Mouse (Mus musculus) intestine, embryonic 14.5 days (tissue): ENCODE data around the gene Jmjd4. TPM values are rescaled to one million over a fixed set of nuclear protein-coding genes. Genes with fewer than 3 reads are reported as not detected.

Source experiments
- ATAC-seq: fragments of 200-750 bp; cut with Nextera tagmentation; replicated peaks from 2 replicates; pipeline ENCODE4 v1.8.0; 2017; ENCODE audit warnings: low read depth, moderate number of reproducible peaks, moderate TSS enrichment, moderate library complexity; ENCODE audit not compliant: low FRiP score, low TSS enrichment
- DNase-seq: peaks from one replicate; pipeline ENCODE4 v3.0.0-alpha.2; 2018; ENCODE audit warnings: low spot score
- H3K27ac ChIP-seq: fragments of 300-500 bp; sonication (generic); 2 replicates; pipeline ENCODE4 v1.5.1; 2014; ENCODE audit warnings: low read depth, mild to moderate bottlenecking, control low read depth
- H3K27me3 ChIP-seq: fragments of 300-500 bp; sonication (generic); replicated peaks from 2 replicates; pipeline ENCODE4 v1.6.1; 2014; ENCODE audit warnings: low read length, control low read depth; ENCODE audit not compliant: control insufficient read depth, insufficient read depth
- H3K36me3 ChIP-seq: fragments of 300-500 bp; sonication (generic); 2 replicates; pipeline ENCODE4 v1.6.1; 2014; ENCODE audit warnings: low read length, control low read depth; ENCODE audit not compliant: control insufficient read depth, insufficient read depth
- H3K4me1 ChIP-seq: fragments of 300-500 bp; sonication (generic); replicated peaks from 2 replicates; pipeline ENCODE4 v1.6.1; 2014; ENCODE audit warnings: low read length, control low read depth, mixed read lengths; ENCODE audit not compliant: control insufficient read depth, insufficient read depth
- H3K4me2 ChIP-seq: fragments of 300-500 bp; sonication (generic); 2 replicates; pipeline ENCODE4 v1.6.1; 2014; ENCODE audit warnings: low read length
- H3K4me3 ChIP-seq: fragments of 300-500 bp; sonication (generic); 2 replicates; pipeline ENCODE4 v1.5.1; 2014; ENCODE audit warnings: low read depth, low read length, control low read depth, mixed read lengths
- H3K9ac ChIP-seq: fragments of 300-500 bp; sonication (generic); 2 replicates; pipeline ENCODE4 v1.6.1; 2014; ENCODE audit warnings: mild to moderate bottlenecking, low read length
- H3K9me3 ChIP-seq: fragments of 300-500 bp; sonication (generic); 2 replicates; pipeline ENCODE4 v1.6.1; 2016; ENCODE audit warnings: low read length, control low read depth; ENCODE audit not compliant: control insufficient read depth
- WGBS: fragments of 180-500 bp; shearing (Covaris S2); extraction: QIAGEN DNeasy Blood & Tissue Kit; methylation state at CpG from one replicate; pipeline ENCODE4 v1.1.7; 2014; 5-methylcytosine and 5-hydroxymethylcytosine counted together
- polyA plus RNA-seq: library from polyadenylated mRNA; unstranded; fragments of >200 nt; fragmentation: Nextera tagmentation; extraction: Ambion mirVana; gene quantifications from 2 replicates; pipeline ENCODE4 v1.2.1, GENCODE M21; 2014

Gene Jmjd4
- polyA plus RNA-seq, 1 experiment from 2014 or later: 11.1 TPM

DNA sequence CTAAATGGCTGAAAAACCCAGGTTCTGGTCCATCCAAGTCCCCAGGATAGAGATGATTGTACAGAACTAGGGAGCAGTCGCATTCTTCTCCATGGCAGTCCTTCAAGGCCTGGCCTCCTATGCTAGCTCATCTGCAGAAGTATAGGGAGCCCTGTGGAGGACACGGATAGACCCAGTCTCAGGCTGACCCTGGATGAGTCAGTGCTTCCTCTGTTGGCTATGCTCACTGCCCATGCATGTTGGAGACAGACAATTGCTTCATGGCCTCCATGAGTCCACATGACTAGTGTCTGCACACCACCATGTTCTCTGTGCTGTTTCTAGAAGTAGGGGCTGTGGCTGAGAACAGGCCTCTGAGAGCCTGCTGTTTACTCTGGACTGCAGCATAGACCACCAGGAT, 6.5 kb downstream of the Jmjd4 start:
- Histone ChIP-seq H3K4me2 (no peak overlapping the region), H3K36me3 (peaks cover 67% of the 10 kb centered on the region), H3K4me3 (no peak overlapping the region), H3K27ac (no peak overlapping the region), H3K9ac (no peak overlapping the region), H3K4me1 (peaks cover 10% of the 10 kb centered on the region; the same call in 1 of the 2 replicates), H3K27me3 (no peaks in the 10 kb centered on the region), H3K9me3 (no peaks in the 10 kb centered on the region)
- 92% methylated on average over 2 of the region's 2 CpGs for WGBS
- DNase-seq (no peak), ATAC-seq (no peak)

DNA sequence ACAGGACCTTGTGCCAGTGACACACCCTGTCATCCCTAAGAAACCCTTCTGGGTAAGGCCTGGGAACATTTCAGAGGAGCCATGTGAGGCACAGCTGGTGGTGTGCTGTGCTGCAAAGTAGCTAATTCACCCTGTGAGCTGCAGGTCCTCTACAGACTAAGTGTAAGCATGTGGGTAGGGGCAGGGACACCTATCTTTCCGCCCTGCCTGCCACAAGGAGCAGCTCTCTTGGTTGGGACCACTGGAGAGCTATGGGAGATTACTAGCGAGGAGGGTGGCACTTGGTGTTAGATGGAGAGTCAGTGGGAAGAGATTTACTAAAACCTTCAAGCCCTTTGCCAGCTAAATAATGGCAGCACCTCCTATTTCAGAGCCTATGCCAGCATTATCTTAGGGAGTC, 7.0 kb downstream of the Jmjd4 start:
- 95% methylated on average over 2 of the region's 2 CpGs for WGBS
- DNase-seq: no peak

DNA sequence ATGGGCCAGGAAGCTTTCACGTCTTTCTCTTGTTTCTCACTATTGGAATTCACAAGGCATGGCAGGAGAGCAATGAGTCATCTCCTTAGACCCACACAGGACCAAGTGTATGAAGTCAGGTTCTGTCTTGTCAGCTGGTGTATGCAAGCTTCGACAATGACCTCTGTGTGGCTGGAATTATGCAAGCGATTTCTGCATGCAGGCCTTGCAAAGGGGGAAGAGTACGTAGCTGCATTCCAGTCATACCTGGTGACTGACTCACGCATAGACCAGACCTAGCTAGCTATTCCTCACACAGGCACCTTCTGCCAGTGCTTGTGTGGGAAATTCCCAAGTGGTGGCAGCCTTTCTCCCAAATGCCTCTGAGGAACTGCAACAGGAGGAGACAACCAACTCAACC, 9.1 kb downstream of the Jmjd4 start:
- DNase-seq: peak; percentile 66
- no peak overlapping the region for H3K4me2 ChIP-seq

More for the DNA sequence above, 7.0 kb downstream of the Jmjd4 start:
- Histone ChIP-seq H3K27ac (no peak overlapping the region), H3K36me3 (peaks cover 63% of the 10 kb centered on the region), H3K4me1 (peaks cover 10% of the 10 kb centered on the region; the same call in 1 of the 2 replicates), H3K4me3 (no peak overlapping the region), H3K27me3 (no peaks in the 10 kb centered on the region), H3K9me3 (no peaks in the 10 kb centered on the region), H3K4me2 (no peak overlapping the region), H3K9ac (no peak overlapping the region)
- no peak for ATAC-seq

GRCm38 (mm10) chr11:59460459-59460858, 10.6 kb downstream of the Jmjd4 start:
- peaks cover 59% of the 10 kb centered on the region for H3K36me3 ChIP-seq
- H3K9ac ChIP-seq: no peak overlapping the region
- H3K27ac ChIP-seq: no peak overlapping the region
- H3K9me3 ChIP-seq: peaks cover 17% of the 10 kb centered on the region
- no peaks in the 10 kb centered on the region for H3K27me3 ChIP-seq
- no peak overlapping the region for H3K4me2 ChIP-seq
- 95% methylated on average over 2 of the region's 2 CpGs for WGBS
- peaks cover 10% of the 10 kb centered on the region; the same call in 1 of the 2 replicates for H3K4me1 ChIP-seq
- H3K4me3 ChIP-seq: no peak overlapping the region
- DNase-seq (no peak), ATAC-seq (no peak)

More for the DNA sequence above, 9.1 kb downstream of the Jmjd4 start:
- H3K4me3 ChIP-seq: no peak overlapping the region
- H3K27me3 ChIP-seq: no peaks in the 10 kb centered on the region
- H3K4me1 ChIP-seq: peaks cover 10% of the 10 kb centered on the region; the same call in 1 of the 2 replicates
- H3K9ac ChIP-seq: no peak overlapping the region
- ATAC-seq: peak; percentile 62
- peaks cover 8% of the 10 kb centered on the region for H3K9me3 ChIP-seq
- WGBS: 13% methylated on average over 5 of the region's 5 CpGs
- H3K36me3 ChIP-seq: peaks cover 66% of the 10 kb centered on the region
- H3K27ac ChIP-seq: no peak overlapping the region

DNA sequence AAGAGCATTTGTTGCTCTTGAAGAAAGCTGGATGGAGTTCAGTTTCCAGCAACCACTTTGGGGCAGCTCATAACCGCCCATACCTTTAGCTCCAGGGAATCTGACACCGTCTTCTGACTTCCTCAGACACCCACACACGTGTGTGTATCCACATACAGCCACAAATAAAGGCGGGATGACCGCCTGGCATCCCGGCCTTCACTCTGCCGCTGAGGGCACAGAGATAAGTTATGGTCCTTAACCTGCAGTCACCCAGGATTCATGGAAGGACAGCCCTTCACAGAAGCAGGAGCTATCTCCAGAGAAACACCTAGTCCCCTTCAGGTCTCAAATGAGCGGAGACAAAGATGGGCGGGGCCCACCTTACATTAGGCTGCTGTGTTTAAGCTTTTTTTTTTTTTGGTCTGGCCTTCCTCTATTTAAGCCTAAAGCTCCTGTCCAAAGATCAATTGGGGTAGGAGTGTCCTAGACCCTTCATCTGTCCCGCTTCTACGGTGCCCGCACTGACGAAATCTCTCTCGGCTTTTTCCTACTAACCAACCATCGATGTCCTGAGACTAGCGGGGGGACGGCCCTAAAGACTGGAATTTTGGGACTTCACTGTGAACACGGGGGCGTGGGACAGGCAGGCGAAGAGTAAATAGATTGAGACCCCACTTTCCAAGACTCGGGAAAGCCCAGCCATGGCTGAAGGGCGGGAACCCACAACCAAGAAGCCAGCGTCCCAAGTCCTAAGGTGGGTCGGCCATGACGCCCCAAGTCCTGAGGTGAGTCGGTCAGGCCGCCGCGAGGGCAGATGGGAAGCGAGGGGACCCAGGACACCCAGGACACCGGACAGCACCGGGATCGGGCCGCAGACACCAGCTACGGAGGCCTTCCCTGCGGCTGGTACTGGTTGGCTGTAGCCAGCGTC, 21.8 kb downstream of the Jmjd4 start:
- WGBS: 5% methylated on average over 37 of the region's 37 CpGs
- ATAC-seq (peak; percentile 75), DNase-seq (no peak)
- Histone ChIP-seq H3K4me3 (peak overlapping the region; percentile 90), H3K27ac (peak overlapping the region; percentile 77), H3K4me1 (peaks cover 6% of the 10 kb centered on the region), H3K9ac (peak overlapping the region; percentile 92), H3K4me2 (peak overlapping the region; percentile 85), H3K36me3 (no peaks in the 10 kb centered on the region), H3K9me3 (no peaks in the 10 kb centered on the region), H3K27me3 (no peaks in the 10 kb centered on the region)

DNA sequence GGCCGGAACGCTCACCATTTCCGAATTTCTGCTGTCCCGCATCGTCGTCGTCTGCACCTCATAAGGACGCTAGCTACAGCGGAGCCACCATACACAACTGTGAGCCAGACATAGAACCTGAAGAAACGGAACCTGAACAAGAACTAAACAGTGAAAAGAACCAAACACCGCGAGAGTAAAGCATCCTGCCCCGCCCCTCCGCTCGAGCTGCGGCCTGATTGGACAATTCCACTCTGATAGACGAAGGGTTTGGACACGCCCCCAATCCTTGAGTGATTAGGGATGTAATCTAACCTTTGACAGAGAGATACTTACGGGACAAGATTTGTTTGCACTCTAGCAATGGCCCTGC, 22.5 kb downstream of the Jmjd4 start, which contains the start of gene Zfp867:
Zfp867 (minus strand) TSS at position 149 of the 352 bp plus-strand sequence.
- H3K4me1 ChIP-seq: peaks cover 6% of the 10 kb centered on the region
- under 1% methylated on average over 19 of the region's 19 CpGs for WGBS

DNA sequence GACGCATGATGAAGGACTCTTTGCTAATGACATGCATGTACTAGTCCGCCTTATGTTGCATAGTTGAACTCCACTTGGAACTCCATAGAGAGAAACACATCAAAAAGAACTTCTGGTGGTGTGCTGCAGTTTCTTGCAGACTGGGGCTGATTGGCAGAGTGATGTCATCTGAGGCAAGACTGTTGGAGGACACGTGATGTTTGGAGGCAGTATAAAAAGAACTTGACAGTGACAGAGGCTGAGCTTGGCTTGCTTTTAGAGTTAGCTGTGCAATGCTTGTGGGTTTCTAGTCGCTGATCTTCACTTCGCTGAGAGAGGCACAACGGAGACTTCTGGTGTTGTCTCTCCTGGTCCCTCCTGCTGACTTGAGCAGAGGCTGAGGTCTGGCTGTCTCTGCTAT, 27.4 kb downstream of the Jmjd4 start:
- ATAC-seq (no peak), DNase-seq (no peak)
- Histone ChIP-seq H3K27me3 (no peaks in the 10 kb centered on the region), H3K4me3 (no peak overlapping the region), H3K36me3 (no peaks in the 10 kb centered on the region), H3K4me1 (no peaks in the 10 kb centered on the region), H3K9ac (no peak overlapping the region), H3K4me2 (no peak overlapping the region), H3K27ac (no peak overlapping the region), H3K9me3 (no peaks in the 10 kb centered on the region)
- 69% methylated on average over 6 of the region's 6 CpGs for WGBS

More for the DNA sequence above, 22.5 kb downstream of the Jmjd4 start, which contains the start of gene Zfp867:
- H3K9me3 ChIP-seq: no peaks in the 10 kb centered on the region
- H3K27me3 ChIP-seq: no peaks in the 10 kb centered on the region
- peak within 1 kb of the TSS; percentile 92 for H3K9ac ChIP-seq
- H3K4me3 ChIP-seq: peak within 1 kb of the TSS; percentile 90
- H3K36me3 ChIP-seq: no peaks in the 10 kb centered on the region
- ATAC-seq (peak; percentile 83), DNase-seq (peak; percentile 94)
- peak within 1 kb of the TSS; percentile 77 for H3K27ac ChIP-seq
- peak within 1 kb of the TSS; percentile 85 for H3K4me2 ChIP-seq

DNA sequence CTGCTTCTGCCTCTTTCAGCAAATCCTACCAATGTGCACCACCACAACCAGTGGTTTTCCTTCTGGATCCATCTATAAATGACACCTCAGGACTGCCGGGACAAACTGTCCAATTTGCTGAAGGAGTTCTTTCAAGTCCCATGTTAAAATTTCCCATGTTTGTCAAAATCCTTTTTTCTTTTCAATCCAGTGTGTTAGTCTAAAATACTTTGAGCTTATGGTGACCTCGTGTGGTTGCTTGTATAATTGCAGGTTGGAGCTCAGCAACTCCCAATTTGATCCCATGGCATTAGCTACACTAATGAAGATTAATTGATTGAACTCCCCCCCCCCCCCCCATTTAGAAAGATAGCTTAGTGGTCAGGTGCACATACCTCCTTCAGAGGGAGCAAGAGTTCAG, 33.4 kb downstream of the Jmjd4 start:
- Histone ChIP-seq H3K27me3 (no peaks in the 10 kb centered on the region), H3K9ac (no peak overlapping the region), H3K4me2 (no peak overlapping the region), H3K4me3 (no peak overlapping the region), H3K36me3 (peaks cover 34% of the 10 kb centered on the region), H3K9me3 (no peaks in the 10 kb centered on the region), H3K27ac (no peak overlapping the region), H3K4me1 (no peaks in the 10 kb centered on the region)
- DNase-seq (peak; percentile 66), ATAC-seq (no peak)
- 8% methylated on average over 2 of the region's 2 CpGs for WGBS
